Mouse (Mus musculus) liver, embryonic 11.5 days (tissue): Measurements from ENCODE around the gene Ptk7. TPM values are rescaled to one million over a fixed set of nuclear protein-coding genes. Genes with fewer than 3 reads are reported as not detected.
A peak's percentile ranks its signal among the peaks of the same experiment; 100 is the strongest.

Source experiments
- ATAC-seq: fragments of 200-750 bp; cut with Nextera tagmentation; replicated peaks from 2 replicates; pipeline ENCODE4 v1.8.0; 2017; ENCODE audit warnings: moderate number of reproducible peaks, mild to moderate bottlenecking, moderate TSS enrichment, moderate library complexity; ENCODE audit not compliant: low FRiP score
- DNase-seq: peaks from one replicate; pipeline ENCODE4 v3.0.0-alpha.2; 2017; ENCODE audit warnings: low spot score
- H3K27ac ChIP-seq: fragments of 300-500 bp; sonication (generic); 2 replicates; pipeline ENCODE4 v1.5.1; 2014; ENCODE audit warnings: mild to moderate bottlenecking, low read depth, low read length, control low read depth
- H3K27me3 ChIP-seq: fragments of 300-500 bp; sonication (generic); replicated peaks from 2 replicates; pipeline ENCODE4 v1.6.1; 2014; ENCODE audit warnings: low read length, mixed read lengths; ENCODE audit not compliant: control insufficient read depth, insufficient read depth
- H3K36me3 ChIP-seq: fragments of 300-500 bp; sonication (generic); 2 replicates; pipeline ENCODE4 v1.6.1; 2014; ENCODE audit warnings: mild to moderate bottlenecking, low read length, moderate library complexity, mixed read lengths; ENCODE audit not compliant: control insufficient read depth, insufficient read depth
- H3K4me1 ChIP-seq: fragments of 300-500 bp; sonication (generic); replicated peaks from 2 replicates; pipeline ENCODE4 v1.6.1; 2014; ENCODE audit warnings: low read length, mixed read lengths; ENCODE audit not compliant: control insufficient read depth, insufficient read depth
- H3K4me2 ChIP-seq: fragments of 300-500 bp; sonication (generic); 2 replicates; pipeline ENCODE4 v1.6.1; 2014; ENCODE audit warnings: mild to moderate bottlenecking, control low read depth, moderate library complexity
- H3K4me3 ChIP-seq: fragments of 300-500 bp; sonication (generic); 2 replicates; pipeline ENCODE4 v1.5.1; 2014; ENCODE audit warnings: low read depth, low read length, control low read depth
- H3K9ac ChIP-seq: fragments of 300-500 bp; sonication (generic); 2 replicates; pipeline ENCODE4 v1.6.1; 2014; ENCODE audit warnings: low read depth, low read length, control low read depth
- H3K9me3 ChIP-seq: fragments of 300-500 bp; sonication (generic); 2 replicates; pipeline ENCODE4 v1.6.1; 2016; ENCODE audit warnings: low read length, inconsistent platforms, mixed read lengths; ENCODE audit not compliant: control insufficient read depth
- WGBS: fragments of 180-500 bp; shearing (Covaris S2); extraction: QIAGEN DNeasy Blood & Tissue Kit; methylation state at CpG from one replicate; pipeline ENCODE4 v1.1.7; 2014; 5-methylcytosine and 5-hydroxymethylcytosine counted together
- polyA plus RNA-seq: library from polyadenylated mRNA; unstranded; fragments of >200 nt; fragmentation: Nextera tagmentation; extraction: Ambion mirVana; gene quantifications from 2 replicates; pipeline ENCODE4 v1.2.1, GENCODE M21; 2014

The Ptk7 gene
- polyA plus RNA-seq, 1 experiment from 2014 or later, result 24.7 TPM

DNA sequence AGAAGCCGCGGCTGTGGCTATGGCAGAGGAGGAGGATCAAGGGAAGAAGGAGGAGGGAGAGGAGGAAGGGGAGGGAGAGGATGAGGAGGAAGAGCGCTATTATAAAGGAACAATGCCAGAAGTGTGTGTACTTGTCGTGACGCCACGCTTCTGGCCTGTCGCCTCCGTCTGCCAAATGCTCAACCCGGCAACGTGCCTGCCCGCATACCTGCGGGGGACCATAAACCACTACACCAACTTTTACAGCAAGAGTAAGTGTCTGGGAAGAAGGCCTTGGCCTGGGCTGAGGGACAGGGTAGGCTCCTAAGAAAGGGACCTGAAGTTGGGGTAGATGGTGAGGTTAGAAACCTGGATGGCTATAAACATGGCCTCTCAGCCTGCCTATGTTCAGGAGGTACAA lies 32.7 kb upstream of the Ptk7 start:
- Histone ChIP-seq H3K4me3 (no peak overlapping the region), H3K9me3 (no peaks in the 10 kb centered on the region), H3K9ac (no peak overlapping the region), H3K27ac (no peak overlapping the region), H3K27me3 (no peaks in the 10 kb centered on the region), H3K36me3 (peaks cover 59% of the 10 kb centered on the region), H3K4me2 (no peak overlapping the region), H3K4me1 (no peaks in the 10 kb centered on the region)
- ATAC-seq (no peak), DNase-seq (no peak)
- 92% methylated on average over 12 of the region's 12 CpGs for WGBS

DNA sequence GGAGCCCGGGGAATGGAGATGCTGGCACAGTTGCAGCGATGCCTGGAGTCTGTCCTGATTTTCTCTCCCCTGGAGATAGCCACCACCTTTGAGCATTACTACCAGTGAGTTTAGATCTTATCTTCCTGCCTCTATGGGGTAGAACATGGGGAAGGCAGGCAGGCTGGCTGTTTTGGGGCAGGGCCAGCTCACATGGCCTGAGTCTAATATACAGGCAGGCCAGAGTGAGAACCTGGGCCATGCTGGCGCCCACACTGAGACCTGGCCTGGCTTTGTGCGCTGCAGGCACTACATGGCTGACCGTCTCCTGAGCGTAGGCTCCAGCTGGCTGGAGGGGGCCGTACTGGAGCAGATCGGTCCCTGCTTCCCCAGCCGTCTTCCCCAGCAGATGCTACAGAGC lies 32.0 kb upstream of the Ptk7 start:
- no peak overlapping the region for H3K4me2 ChIP-seq

DNA sequence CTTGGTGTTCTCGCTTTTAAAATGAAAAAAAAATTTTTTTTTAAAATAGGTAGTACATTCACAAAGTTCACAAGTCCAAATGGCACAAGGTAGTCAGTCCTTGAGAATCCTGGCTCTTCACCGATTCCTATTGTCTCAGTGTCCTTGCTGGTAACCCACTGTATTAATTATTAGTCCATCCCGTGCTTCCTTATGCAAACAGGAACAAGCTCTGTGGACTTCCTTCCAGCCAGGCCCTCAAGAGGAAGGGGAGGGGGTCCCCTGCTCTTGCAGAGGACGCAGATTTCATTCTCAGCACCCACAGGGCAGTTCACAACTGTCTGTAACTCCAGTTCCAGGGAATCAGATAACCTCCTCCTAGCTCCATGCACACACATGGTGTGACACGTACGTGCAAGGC lies 26.8 kb upstream of the Ptk7 start:
- 76% methylated on average over 6 of the region's 6 CpGs for WGBS
- peaks cover 12% of the 10 kb centered on the region; the same call in 1 of the 2 replicates for H3K4me1 ChIP-seq
- H3K36me3 ChIP-seq, result peaks cover 52% of the 10 kb centered on the region

More for the DNA sequence above, 32.0 kb upstream of the Ptk7 start:
- peaks cover 56% of the 10 kb centered on the region for H3K36me3 ChIP-seq
- ATAC-seq (no peak), DNase-seq (no peak)
- no peak overlapping the region for H3K27ac ChIP-seq
- H3K4me1 ChIP-seq, result no peaks in the 10 kb centered on the region
- H3K9me3 ChIP-seq, result no peaks in the 10 kb centered on the region
- 91% methylated on average over 9 of the region's 9 CpGs for WGBS
- H3K9ac ChIP-seq, result no peak overlapping the region
- H3K4me3 ChIP-seq, result no peak overlapping the region
- H3K27me3 ChIP-seq, result no peaks in the 10 kb centered on the region

DNA sequence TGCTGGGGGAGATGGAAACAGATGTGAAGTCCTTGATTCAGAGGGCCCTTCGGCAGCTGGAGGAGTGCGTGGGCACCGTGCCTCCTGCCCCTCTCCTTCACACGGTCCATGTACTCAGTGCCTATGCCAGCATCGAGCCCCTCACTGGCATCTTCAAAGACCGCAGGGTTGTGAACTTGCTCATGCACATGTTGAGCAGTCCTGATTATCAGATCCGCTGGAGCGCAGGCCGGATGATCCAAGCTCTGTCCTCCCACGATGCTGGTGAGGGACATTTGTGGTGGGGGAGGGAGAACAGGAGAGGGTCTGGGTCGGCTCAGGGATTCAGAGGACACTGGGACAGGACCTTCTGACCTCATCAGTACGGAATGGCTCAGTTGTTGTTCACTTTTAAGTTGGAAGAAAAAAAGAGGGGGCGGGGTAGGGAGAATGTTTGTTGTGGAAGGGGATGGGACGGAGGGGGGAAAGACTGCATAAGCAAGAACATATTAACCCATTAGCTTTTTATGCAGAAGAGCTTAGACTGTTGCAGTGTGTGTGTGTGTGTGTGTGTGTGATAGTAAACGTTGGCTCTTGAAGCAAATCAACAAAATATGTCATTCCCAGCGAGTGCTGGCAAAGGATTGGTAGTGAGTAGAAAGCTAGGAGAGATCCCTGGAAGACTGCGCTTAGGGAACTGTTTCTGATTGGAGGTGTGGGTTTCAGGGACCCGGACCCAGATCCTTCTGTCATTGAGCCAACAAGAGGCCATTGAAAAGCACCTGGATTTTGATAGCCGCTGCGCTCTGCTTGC lies 22.6 kb upstream of the Ptk7 start:
- Histone ChIP-seq H3K4me3 (peak overlapping the region; percentile 73), H3K27me3 (no peaks in the 10 kb centered on the region), H3K9ac (peak overlapping the region; percentile 83), H3K9me3 (no peaks in the 10 kb centered on the region), H3K36me3 (peaks cover 24% of the 10 kb centered on the region), H3K4me2 (peak overlapping the region; percentile 70), H3K27ac (no peak overlapping the region), H3K4me1 (peaks cover 26% of the 10 kb centered on the region)
- WGBS, result 75% methylated on average over 20 of the region's 20 CpGs
- ATAC-seq (no peak), DNase-seq (no peak)

More for the DNA sequence above, 26.8 kb upstream of the Ptk7 start:
- DNase-seq, result no peak
- no peak for ATAC-seq
- Histone ChIP-seq H3K9ac (no peak overlapping the region), H3K9me3 (no peaks in the 10 kb centered on the region), H3K4me3 (no peak overlapping the region), H3K27me3 (no peaks in the 10 kb centered on the region), H3K27ac (no peak overlapping the region), H3K4me2 (no peak overlapping the region)

DNA sequence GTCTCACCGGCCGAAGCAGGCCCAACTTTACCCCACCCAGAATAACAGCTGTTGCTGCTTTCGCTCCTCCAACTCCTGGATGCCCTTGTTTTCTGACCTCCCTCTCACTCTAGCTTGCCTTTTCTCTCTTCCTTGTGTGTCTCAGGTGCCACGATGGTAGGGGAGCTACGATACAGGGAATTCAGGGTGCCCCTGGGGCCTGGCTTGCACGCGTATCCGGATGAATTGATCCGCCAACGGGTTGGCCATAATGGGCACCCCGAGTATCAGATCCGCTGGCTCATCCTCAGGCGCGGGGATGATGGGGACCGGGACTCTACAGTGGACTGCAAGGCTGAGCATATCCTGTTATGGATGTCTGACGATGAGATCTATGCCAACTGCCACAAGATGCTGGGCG lies 22.0 kb upstream of the Ptk7 start:
- H3K4me3 ChIP-seq, result peak overlapping the region; percentile 73
- H3K9ac ChIP-seq, result peak overlapping the region; percentile 83
- 72% methylated on average over 17 of the region's 17 CpGs for WGBS
- H3K4me1 ChIP-seq, result peaks cover 28% of the 10 kb centered on the region
- H3K9me3 ChIP-seq, result no peaks in the 10 kb centered on the region
- peaks cover 24% of the 10 kb centered on the region for H3K36me3 ChIP-seq
- H3K4me2 ChIP-seq, result peak overlapping the region; percentile 70
- H3K27me3 ChIP-seq, result no peaks in the 10 kb centered on the region
- H3K27ac ChIP-seq, result peak overlapping the region; percentile 88; the same call in 1 of the 2 replicates
- ATAC-seq (no peak), DNase-seq (no peak)

DNA sequence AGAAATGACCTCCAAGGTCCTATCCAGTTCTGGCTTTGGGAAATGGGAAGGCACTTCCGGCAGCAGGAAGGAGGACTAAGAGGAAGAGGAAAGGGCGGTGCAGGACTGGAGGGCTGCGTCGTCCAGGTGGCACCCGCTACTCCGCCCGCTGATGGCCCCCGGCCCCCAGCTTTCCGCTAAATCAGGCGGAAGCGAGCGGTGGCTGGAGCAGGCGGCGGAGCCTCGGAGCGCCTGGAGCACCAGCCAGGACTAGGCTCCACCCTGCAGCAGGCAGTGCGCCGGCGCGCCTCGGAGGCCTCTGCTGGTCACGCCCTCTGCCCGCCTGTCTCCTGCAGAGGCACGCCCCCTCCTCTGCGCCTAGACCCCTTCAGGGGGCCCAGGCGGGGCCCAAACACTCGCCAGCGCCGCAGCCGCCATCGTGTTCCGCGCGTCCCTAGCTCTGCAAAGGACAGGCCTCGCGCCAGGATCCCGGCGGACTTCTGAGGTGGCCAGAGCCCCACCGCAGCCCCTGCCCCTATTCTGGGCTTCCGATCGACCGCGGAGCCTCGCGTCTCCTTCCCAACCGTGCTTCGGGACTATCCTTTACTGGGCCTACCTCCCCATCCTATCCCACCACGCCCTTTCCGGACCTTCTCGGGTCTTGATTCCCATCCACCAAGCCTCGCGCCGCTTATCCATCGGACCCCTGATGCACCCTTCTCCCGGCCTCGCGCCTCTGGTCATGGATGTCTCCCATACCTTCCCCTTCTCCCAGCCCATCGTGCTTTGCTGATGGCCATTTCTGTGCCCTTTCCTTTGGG lies 21.1 kb upstream of the Ptk7 start, which contains the start of gene Cul7:
Gene Cul7, plus strand, starts transcription at position 106 of the 800 bp plus-strand sequence.
- peak; percentile 92 for DNase-seq
- Histone ChIP-seq H3K9me3 (no peaks in the 10 kb centered on the region), H3K4me2 (peak within 1 kb of the TSS; percentile 70), H3K27ac (peak within 1 kb of the TSS; percentile 88), H3K4me1 (peaks cover 27% of the 10 kb centered on the region), H3K36me3 (peaks cover 19% of the 10 kb centered on the region), H3K27me3 (no peaks in the 10 kb centered on the region), H3K4me3 (peak within 1 kb of the TSS; percentile 73), H3K9ac (peak within 1 kb of the TSS; percentile 83)
- peak; percentile 91 for ATAC-seq
- WGBS, result under 1% methylated on average over 58 of the region's 58 CpGs

- peaks cover 17% of the 10 kb centered on the region for H3K36me3 ChIP-seq
- no peaks in the 10 kb centered on the region for H3K27me3 ChIP-seq
- ATAC-seq, result no peak
- peak overlapping the region; percentile 73 for H3K4me3 ChIP-seq
- peaks cover 32% of the 10 kb centered on the region for H3K4me1 ChIP-seq
- peak overlapping the region; percentile 70 for H3K4me2 ChIP-seq
- no peak for DNase-seq
- H3K9me3 ChIP-seq, result no peaks in the 10 kb centered on the region
- 32% methylated on average over 15 of the region's 15 CpGs for WGBS
- H3K9ac ChIP-seq, result peak overlapping the region; percentile 83
- H3K27ac ChIP-seq, result peak overlapping the region; percentile 88
Measured at GRCm38 (mm10) chr17:46649811-46650210, 20.5 kb upstream of the Ptk7 start.

DNA sequence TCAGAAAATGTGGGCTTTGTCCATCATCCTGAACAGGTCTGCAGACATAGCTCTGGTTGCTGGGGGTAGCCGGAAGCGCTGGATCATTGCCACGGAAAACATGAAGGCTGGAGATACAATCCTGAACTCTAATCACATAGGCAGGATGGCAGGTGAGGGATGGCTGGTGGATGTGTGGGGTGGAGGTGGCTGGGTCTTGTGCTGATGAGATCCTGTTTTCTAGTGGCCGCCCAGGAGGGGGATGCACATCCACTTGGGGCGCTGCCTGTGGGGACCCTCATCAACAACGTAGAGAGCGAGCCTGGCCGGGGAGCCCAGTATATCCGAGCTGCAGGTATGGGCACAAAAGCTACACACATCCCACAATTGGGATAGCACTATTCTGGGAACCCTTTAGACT lies 19.1 kb upstream of the Ptk7 start:
- ATAC-seq, result no peak
- 91% methylated on average over 9 of the region's 9 CpGs for WGBS
- Histone ChIP-seq H3K4me2 (no peak overlapping the region), H3K9ac (no peak overlapping the region), H3K27ac (no peak overlapping the region), H3K27me3 (no peaks in the 10 kb centered on the region), H3K36me3 (peaks cover 3% of the 10 kb centered on the region; the same call in 1 of the 2 replicates), H3K9me3 (no peaks in the 10 kb centered on the region), H3K4me1 (peaks cover 32% of the 10 kb centered on the region), H3K4me3 (no peak overlapping the region)
- no peak for DNase-seq
